Mouse (Mus musculus) embryo, embryonic 10.5 days (tissue): ENCODE measurements around the gene Caprin2.

Experiments used
- DNase-seq: peaks from one replicate; pipeline ENCODE4 v3.0.0-alpha.2; 2015; ENCODE audit warnings: low spot score

The Caprin2 gene

DNA sequence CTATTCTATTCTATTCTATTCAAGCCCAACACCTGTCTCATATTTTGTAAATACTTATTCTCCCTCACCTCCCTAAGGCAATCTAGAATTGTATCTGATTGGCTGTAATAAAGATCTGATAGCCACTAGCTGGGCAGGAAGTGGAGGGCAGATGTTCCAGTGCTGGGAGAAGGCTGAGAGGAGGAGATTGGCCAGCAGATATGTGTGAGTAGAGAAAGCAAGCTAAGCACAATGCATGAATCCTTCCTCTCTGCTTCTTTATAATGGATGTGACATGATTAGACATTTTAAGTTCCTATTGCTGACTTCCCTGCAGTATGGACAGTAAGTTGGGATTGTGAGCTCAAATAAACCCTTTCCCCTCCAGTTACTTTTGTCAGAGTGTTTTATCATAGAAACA lies 57.6 kb downstream of the Caprin2 start:
- no peak for DNase-seq

DNA sequence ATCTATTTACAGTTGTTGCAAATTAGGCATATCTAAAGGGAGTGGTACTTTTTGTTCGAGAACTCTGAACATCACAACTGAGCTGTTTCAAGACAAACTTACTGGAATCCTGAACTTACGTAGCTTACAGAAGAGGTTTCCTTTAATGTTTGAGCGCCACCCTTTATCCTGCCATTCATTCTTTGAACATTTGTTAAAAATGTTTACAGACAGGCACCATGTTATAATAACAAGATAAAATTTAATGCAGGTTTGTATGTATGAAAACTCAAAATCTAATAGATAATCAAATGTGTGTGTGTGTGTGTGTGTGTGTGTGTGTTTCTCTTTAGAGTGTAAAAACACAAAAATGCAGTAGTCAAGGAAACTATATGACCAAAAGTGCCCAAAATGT lies 64.3 kb downstream of the Caprin2 start:
- DNase-seq = no peak

DNA sequence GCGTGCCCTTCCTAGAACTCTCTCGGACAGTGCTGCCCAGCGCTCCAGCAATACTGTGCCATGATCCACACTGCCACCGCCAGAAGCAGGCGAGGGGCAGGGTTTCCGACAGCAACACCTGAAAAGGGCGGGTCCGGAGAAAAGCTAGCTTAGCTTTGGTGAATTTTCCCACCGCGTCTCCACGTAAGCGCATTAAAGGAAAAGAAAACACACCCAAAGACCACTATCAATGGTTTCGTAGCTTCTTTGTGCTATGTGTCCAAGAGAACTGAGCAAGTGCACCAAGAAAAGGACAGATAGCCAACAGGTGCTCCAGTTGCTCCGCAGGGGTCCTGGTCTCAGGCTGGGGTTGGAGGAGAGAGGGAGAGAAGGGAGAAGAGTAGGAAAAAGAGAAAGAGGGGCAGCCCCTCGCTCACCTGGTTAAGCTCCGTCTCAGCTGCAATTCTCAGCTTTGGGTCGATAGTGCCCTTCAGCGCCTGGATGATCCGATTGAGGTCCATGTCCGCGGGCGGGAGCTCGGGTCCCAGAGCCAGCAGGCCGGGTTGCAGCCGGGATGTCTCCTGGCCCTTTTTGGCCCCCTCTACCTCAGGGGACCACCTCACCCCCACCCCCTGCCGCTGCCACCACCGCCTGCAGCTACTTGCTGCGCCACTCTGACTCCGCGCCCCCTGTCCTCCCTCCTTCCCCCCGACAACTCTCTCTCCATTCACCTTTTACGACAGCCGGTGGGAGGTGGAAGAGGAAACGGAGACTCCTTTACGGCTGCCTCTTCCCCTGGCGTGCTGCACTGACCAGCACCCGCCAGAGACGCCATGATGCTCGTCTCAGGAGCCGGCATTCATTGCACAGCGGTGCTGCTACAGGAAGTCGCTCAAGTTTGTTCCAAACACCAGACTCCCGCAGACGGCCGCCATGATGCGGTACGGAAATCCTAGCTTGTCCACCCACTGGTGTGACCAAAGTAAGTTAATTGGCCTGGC lies 65.0 kb downstream of the Caprin2 start, which contains the start of gene Ipo8:
TSS of gene Ipo8 (minus strand) at position 720 of the 980 bp plus-strand sequence.
- peak; percentile 98 for DNase-seq

DNA sequence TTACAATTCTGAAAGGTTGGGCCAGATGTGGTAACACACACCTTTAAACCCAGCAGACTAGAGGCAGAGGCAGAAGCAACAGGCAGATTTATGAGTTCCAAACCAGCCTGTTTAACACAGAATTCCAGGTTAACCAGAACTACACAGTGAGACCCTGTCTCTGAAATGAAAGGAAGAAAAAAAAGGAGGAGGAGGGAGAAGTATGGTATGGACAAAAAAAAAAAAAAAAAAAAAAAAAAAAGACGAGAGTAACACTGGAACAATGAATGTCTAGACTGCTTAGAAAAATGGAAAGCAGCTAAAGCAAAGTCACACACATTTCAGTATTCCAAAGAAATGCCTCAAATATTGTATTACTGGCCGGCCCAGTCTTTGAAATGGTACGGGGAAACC lies 65.7 kb downstream of the Caprin2 start:
- no peak for DNase-seq

DNA sequence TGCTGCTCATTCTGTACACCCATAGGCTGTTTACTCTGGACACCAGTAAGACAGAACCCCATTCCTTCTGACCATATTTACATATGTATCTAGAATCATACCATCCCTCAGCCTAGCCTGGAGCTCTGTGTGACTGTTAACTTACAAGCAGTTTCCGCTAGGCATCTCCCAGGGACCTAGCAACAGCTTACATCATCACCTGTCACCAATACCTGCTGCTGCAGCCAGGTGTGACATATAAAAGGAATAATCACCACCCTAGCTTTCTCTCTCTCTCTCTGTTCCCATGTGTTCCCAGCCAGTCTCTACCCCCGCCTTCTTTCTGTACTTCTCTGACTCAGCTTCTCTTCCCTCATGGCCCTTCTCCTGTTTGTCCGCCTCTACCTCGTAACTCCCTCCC lies 69.9 kb downstream of the Caprin2 start:
- no peak for DNase-seq

DNA sequence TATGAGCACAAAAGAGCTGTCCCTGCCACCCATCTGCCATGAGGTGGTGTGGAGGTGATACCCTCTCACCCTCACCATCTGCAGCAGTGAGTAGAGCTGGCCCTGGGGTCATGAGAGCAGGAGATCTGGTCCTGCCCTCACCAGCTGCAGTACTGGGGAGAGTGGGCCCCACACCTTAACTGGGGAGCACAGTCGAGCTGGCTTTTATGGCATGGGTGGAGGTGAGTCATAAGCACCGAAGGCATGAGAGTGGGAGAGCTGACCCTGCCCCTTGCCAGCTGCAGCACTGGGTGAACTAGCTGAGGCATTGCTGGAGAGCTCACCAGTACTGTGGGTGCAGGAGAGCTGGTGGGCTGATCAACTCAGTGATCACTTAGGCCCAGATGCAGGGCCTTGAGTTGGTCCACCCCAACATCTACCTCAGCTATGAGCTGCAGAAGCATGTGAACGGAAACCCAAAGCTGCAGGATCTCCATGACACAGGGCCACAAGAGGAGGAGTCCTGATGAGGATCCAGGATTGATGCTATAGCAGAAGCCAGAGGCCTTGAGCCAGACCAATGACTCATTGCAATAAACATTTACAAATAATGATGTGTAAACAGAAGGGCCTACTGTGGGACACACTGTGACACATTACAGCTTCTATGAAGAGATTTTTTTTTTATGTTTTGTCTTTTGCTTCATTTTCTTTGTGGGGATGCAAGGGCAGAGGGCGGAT lies 77.3 kb downstream of the Caprin2 start:
- DNase-seq = no peak

DNA sequence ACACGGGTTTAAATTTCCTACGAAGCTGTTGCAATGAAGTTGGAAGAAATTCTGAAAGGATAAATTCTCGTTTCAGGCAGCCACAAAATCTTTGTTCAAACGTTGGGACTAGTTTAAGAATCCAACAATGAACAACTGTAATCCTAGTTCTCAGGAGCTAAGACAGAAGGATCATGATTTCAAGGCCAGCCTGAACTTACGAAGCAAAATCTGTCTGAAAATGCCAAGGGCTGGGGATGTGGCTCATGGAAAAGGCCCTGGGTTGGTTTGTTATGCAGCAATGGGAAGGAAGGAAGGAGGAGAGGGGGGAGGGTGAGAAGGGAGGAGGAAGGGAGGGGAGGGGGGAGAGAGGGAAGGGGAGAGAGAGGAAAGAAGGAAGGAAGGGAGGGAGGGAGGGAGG lies 79.3 kb downstream of the Caprin2 start:
- no peak for DNase-seq

DNA sequence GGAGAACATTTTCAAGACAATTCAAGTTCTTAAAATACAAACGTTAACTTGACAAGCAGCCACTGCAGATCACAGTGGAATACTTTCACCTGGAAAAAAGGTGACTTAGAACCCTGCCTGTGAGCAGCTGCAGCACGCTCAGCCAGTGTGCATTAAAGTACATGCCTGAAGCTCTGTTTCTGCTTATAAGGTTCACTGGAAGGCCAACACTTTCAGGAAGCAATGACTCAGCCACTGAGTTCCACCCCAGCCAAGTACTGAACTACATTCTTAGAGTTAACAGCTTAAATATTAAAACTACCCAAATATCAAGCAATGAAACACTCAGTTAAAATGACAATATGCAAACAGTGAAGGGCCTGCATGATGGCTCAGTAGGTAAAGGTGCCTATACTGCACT lies 84.9 kb downstream of the Caprin2 start:
- DNase-seq = no peak

DNA sequence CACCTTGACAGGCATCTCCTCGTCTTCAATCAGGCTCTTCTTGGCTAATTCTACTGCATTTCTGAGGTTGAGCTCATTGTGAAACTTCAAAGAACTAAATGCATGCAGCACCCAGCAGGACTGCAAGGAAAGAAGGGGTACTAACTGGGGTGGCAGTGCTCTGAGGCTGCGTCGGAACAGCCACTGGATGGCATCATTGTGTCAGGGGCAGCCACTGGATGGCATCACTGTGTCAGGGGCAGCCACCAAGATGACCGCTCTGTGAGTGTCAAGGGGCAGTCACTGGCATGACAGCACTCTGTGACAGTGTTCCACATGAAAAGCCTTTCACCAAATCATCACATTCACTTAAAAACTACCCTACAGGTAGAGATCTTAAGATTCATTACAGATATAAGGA lies 96.3 kb downstream of the Caprin2 start:
- DNase-seq = no peak

DNA sequence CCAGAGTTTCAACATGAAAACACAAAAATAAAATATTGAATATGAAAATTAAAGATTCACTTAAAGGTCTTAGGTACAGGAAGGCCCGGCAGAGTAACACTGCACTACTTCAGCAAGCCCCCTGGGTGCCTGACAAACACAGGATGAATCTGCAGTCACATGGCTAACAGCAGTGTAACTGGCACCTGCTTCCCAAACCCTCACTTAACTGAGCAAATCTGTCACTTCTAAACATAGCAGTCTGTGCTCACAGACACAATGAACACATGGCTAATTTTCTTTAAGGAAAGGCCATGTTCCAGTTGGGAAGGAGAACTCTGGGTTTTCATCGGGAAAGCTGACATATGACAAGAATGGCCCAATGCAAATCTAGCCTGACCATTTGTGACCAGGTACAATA lies 100.9 kb downstream of the Caprin2 start:
- DNase-seq = no peak
